Mouse (Mus musculus): ENCODE results near the gene Alk.

DNA sequence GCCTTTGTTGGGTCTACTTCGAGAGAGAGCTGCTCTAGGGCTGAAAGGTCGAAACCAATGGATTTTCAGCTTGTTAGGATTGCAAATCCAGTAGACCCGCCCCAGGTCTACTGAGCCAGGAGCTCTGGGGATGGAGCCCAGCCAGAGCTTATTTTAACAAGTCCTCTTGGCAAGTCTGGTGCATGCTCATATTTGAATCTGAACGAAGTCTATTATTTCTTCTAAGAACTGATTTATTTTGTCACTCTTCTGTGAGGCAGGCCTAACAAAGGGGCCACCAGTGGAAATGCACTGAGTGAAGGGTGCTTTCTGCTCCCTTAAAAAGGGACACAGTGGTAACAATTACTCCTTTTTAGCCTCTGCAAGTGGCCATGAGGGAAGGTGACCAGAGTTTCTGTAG lies 24.3 kb downstream of the Alk start:
- TF ChIP-seq POLR2A (IDR thresholded peaks at IDR 0.05; ENCODE audit: insufficient read depth, low read depth, low read length) (no peak), CTCF (IDR thresholded peaks at IDR 0.05; ENCODE audit: insufficient read depth, low read depth, low read length) (no peak)
